Mouse (Mus musculus) heart, embryonic 14.5 days (tissue): ENCODE measurements around the gene Exoc3l. TPM values are rescaled to one million over a fixed set of nuclear protein-coding genes. Genes with fewer than 3 reads are reported as not detected.

Experiments
- ATAC-seq: fragments of 200-750 bp; cut with Nextera tagmentation; 2 replicates; pipeline ENCODE4 v1.8.0; 2017; ENCODE audit warnings: low read depth, moderate TSS enrichment; ENCODE audit not compliant: insufficient number of reproducible peaks, insufficient read depth, low FRiP score
- H3K27ac ChIP-seq, 2 experiments: fragments of 200-500 bp in 1 of 2; fragments of 300-500 bp in 1 of 2; sonication (generic) in 1 of 2; replicated peaks in 1 of 2; 2 replicates each; pipeline ENCODE4 v1.5.1; 2012 to 2014; ENCODE audit warnings: low read depth in 2 of 2, low read length in 2 of 2, control low read depth in 1 of 2, mild to moderate bottlenecking in 1 of 2, mixed read lengths in 1 of 2; ENCODE audit not compliant: control insufficient read depth in 1 of 2, insufficient read depth in 1 of 2
- H3K27me3 ChIP-seq: fragments of 300-500 bp; sonication (generic); 2 replicates; pipeline ENCODE4 v1.6.1; 2014; ENCODE audit warnings: mild to moderate bottlenecking, low read length, control low read depth; ENCODE audit not compliant: control insufficient read depth, insufficient read depth
- H3K36me3 ChIP-seq: fragments of 300-500 bp; sonication (generic); 2 replicates; pipeline ENCODE4 v1.6.1; 2014; ENCODE audit warnings: mild to moderate bottlenecking, control low read depth, low read length, mixed read lengths; ENCODE audit not compliant: control insufficient read depth, insufficient read depth
- H3K4me1 ChIP-seq, 2 experiments: fragments of 200-500 bp in 1 of 2; fragments of 300-500 bp in 1 of 2; sonication (generic) in 1 of 2; 2 replicates each; pipeline ENCODE4 v1.6.1; 2012 to 2014; ENCODE audit warnings: low read length in 2 of 2, control low read depth in 1 of 2, mixed read lengths in 1 of 2; ENCODE audit not compliant: control insufficient read depth in 2 of 2, insufficient read depth in 2 of 2
- H3K4me2 ChIP-seq: fragments of 300-500 bp; sonication (generic); 2 replicates; pipeline ENCODE4 v1.6.1; 2014; ENCODE audit warnings: mild to moderate bottlenecking, low read length
- H3K4me3 ChIP-seq, 2 experiments: fragments of 200-500 bp in 1 of 2; fragments of 300-500 bp in 1 of 2; sonication (generic) in 1 of 2; 2 replicates each; pipeline ENCODE4 v1.5.1; 2012 to 2014; ENCODE audit warnings: low read length in 2 of 2, mild to moderate bottlenecking in 2 of 2, control low read depth in 1 of 2, low read depth in 1 of 2, moderate library complexity in 1 of 2; ENCODE audit not compliant: control insufficient read depth in 1 of 2, insufficient read depth in 1 of 2
- H3K9ac ChIP-seq: fragments of 300-500 bp; sonication (generic); 2 replicates; pipeline ENCODE4 v1.6.1; 2014; ENCODE audit warnings: mild to moderate bottlenecking, low read length
- H3K9me3 ChIP-seq: fragments of 300-500 bp; sonication (generic); 2 replicates; pipeline ENCODE4 v1.6.1; 2016; ENCODE audit warnings: low read length, control low read depth; ENCODE audit not compliant: control insufficient read depth
- WGBS: fragments of 180-500 bp; shearing (Covaris S2); extraction: QIAGEN DNeasy Blood & Tissue Kit; methylation state at CpG from one replicate; pipeline ENCODE4 v1.1.7; 2014; 5-methylcytosine and 5-hydroxymethylcytosine counted together
- polyA plus RNA-seq: library from polyadenylated mRNA; unstranded; fragments of >200 nt; fragmentation: Nextera tagmentation; extraction: Ambion mirVana; gene quantifications from 2 replicates; pipeline ENCODE4 v1.2.1, GENCODE M21; 2014

The Exoc3l gene
- polyA plus RNA-seq, 1 experiment from 2014 or later = 14.7 TPM

GRCm38 (mm10) chr8:105326141-105326672 is 30.3 kb upstream of the Exoc3l start, which contains the start of the genes Lrrc29 and Tmem208:
Gene Lrrc29 (minus strand): TSS chr8:105326278.
Gene Tmem208 (plus strand): TSS chr8:105326354.
- under 1% methylated on average over 35 of the region's 36 CpGs for WGBS
- Histone ChIP-seq H3K4me3 (peak within 1 kb of the TSS; percentile 87 to 89), H3K27ac (peak within 1 kb of the TSS; percentile 70 to 78), H3K4me1 (peaks cover 6 to 17% of the 10 kb centered on the region in 2 experiments), H3K4me2 (peak within 1 kb of the TSS; percentile 88), H3K9me3 (no peaks in the 10 kb centered on the region), H3K9ac (peak within 1 kb of the TSS; percentile 92), H3K27me3 (no peaks in the 10 kb centered on the region), H3K36me3 (peaks cover 56% of the 10 kb centered on the region)
- peak; percentile 87 for ATAC-seq

GRCm38 (mm10) chr8:105325641-105326093 is 29.8 kb upstream of the Exoc3l start:
- no peaks in the 10 kb centered on the region for H3K27me3 ChIP-seq
- H3K4me2 ChIP-seq = peak overlapping the region; percentile 88
- H3K4me1 ChIP-seq = peaks cover 6 to 17% of the 10 kb centered on the region in 2 experiments
- H3K9me3 ChIP-seq = no peaks in the 10 kb centered on the region
- H3K27ac ChIP-seq = peak overlapping the region; percentile 58 to 70
- under 1% methylated on average over 12 of the region's 12 CpGs for WGBS
- peak; percentile 18; the same call in 1 of the 2 replicates for ATAC-seq
- peak overlapping the region; percentile 87 to 89 for H3K4me3 ChIP-seq
- peaks cover 51% of the 10 kb centered on the region for H3K36me3 ChIP-seq
- peak overlapping the region; percentile 92 for H3K9ac ChIP-seq

GRCm38 (mm10) chr8:105323183-105323582 is 27.3 kb upstream of the Exoc3l start:
- no peak for ATAC-seq
- Histone ChIP-seq H3K4me1 (peaks cover 6 to 22% of the 10 kb centered on the region in 2 experiments), H3K9me3 (no peaks in the 10 kb centered on the region), H3K27me3 (no peaks in the 10 kb centered on the region), H3K9ac (no peak overlapping the region), H3K36me3 (peaks cover 36% of the 10 kb centered on the region), H3K27ac (no peak overlapping the region), H3K4me2 (no peak overlapping the region), H3K4me3 (no peak overlapping the region)
- 66% methylated on average over 4 of the region's 4 CpGs for WGBS

- Histone ChIP-seq H3K4me2 (no peak overlapping the region), H3K9me3 (no peaks in the 10 kb centered on the region), H3K4me1 (peaks cover 12 to 25% of the 10 kb centered on the region in 2 experiments; a peak in 3 of 4 replicates), H3K27me3 (no peaks in the 10 kb centered on the region), H3K27ac (no peak overlapping the region), H3K9ac (no peak overlapping the region), H3K4me3 (no peak overlapping the region), H3K36me3 (peaks cover 72% of the 10 kb centered on the region)
- 75% methylated on average over 11 of the region's 11 CpGs for WGBS
- ATAC-seq = no peak
Observed at GRCm38 (mm10) chr8:105318662-105319190, 22.8 kb upstream of the Exoc3l start.

GRCm38 (mm10) chr8:105317941-105318340 is 22.0 kb upstream of the Exoc3l start:
- Histone ChIP-seq H3K4me1 (peaks cover 18 to 32% of the 10 kb centered on the region in 2 experiments), H3K4me3 (no peak overlapping the region), H3K27ac (no peak overlapping the region), H3K9ac (no peak overlapping the region), H3K27me3 (no peaks in the 10 kb centered on the region), H3K9me3 (no peaks in the 10 kb centered on the region), H3K4me2 (no peak overlapping the region), H3K36me3 (peaks cover 74% of the 10 kb centered on the region)
- no peak for ATAC-seq
- WGBS = 88% methylated on average over 4 of the region's 4 CpGs

GRCm38 (mm10) chr8:105315073-105315769 is 19.3 kb upstream of the Exoc3l start:
- H3K4me3 ChIP-seq = no peak overlapping the region
- ATAC-seq = no peak
- no peak overlapping the region for H3K4me2 ChIP-seq
- H3K9ac ChIP-seq = no peak overlapping the region
- peaks cover 79% of the 10 kb centered on the region for H3K36me3 ChIP-seq
- no peak overlapping the region for H3K27ac ChIP-seq
- H3K4me1 ChIP-seq = peaks cover 18 to 32% of the 10 kb centered on the region in 2 experiments
- H3K27me3 ChIP-seq = no peaks in the 10 kb centered on the region
- H3K9me3 ChIP-seq = no peaks in the 10 kb centered on the region
- 74% methylated on average over 18 of the region's 18 CpGs for WGBS

- peaks cover 18 to 32% of the 10 kb centered on the region in 2 experiments for H3K4me1 ChIP-seq
- no peaks in the 10 kb centered on the region for H3K9me3 ChIP-seq
- peaks cover 87% of the 10 kb centered on the region for H3K36me3 ChIP-seq
- no peaks in the 10 kb centered on the region for H3K27me3 ChIP-seq
- no peak overlapping the region for H3K4me3 ChIP-seq
- no peak overlapping the region for H3K9ac ChIP-seq
- 0 out of 2 replicates have a peak, but pooled peaks have one; percentile 23 for ATAC-seq
- H3K27ac ChIP-seq = peak overlapping the region; percentile 28 to 47; a peak in 3 of 4 replicates
- 57% methylated on average over 9 of the region's 9 CpGs for WGBS
- H3K4me2 ChIP-seq = no peak overlapping the region
Observed at GRCm38 (mm10) chr8:105313622-105314402, 17.9 kb upstream of the Exoc3l start.
